Mouse (Mus musculus) G1E (cell line): Measurements from ENCODE around the gene Mllt1.

ENCODE experiments used
- GATA2 ChIP-seq: IDR thresholded peaks from 2 replicates; pipeline ENCODE4 v1.6.1; 2012; ENCODE audit warnings: low read depth, low read length, inconsistent platforms, borderline replicate concordance
- TAL1 ChIP-seq: conservative IDR thresholded peaks from 2 replicates; pipeline ENCODE4 v1.6.1; 2012; ENCODE audit warnings: low read depth, low read length, inconsistent platforms, mixed read lengths

- TF ChIP-seq GATA2 (no peak), TAL1 (no peak)
Measured at GRCm38 (mm10) chr17:56890018-56890417, 45.2 kb downstream of the Mllt1 start.
